Mouse (Mus musculus) forebrain, embryonic 11.5 days (tissue): ENCODE measurements around the gene Mfsd12. TPM values are rescaled to one million over a fixed set of nuclear protein-coding genes. Genes with fewer than 3 reads are reported as not detected.

Source experiments
- ATAC-seq: fragments of 200-750 bp; cut with Nextera tagmentation; replicated peaks from 2 replicates; pipeline ENCODE4 v1.8.0; 2017; ENCODE audit warnings: moderate TSS enrichment; ENCODE audit not compliant: low FRiP score
- DNase-seq: peaks from one replicate; pipeline ENCODE4 v3.0.0-alpha.2; 2017; ENCODE audit warnings: low spot score
- H3K27ac ChIP-seq: fragments of 300-500 bp; sonication (generic); 2 replicates; pipeline ENCODE4 v1.5.1; 2014; ENCODE audit warnings: low read depth, low read length
- H3K27me3 ChIP-seq: fragments of 300-500 bp; sonication (generic); 2 replicates; pipeline ENCODE4 v1.6.1; 2014; ENCODE audit warnings: mild to moderate bottlenecking, low read length, mixed read lengths; ENCODE audit not compliant: control insufficient read depth, insufficient read depth
- H3K36me3 ChIP-seq: fragments of 300-500 bp; sonication (generic); 2 replicates; pipeline ENCODE4 v1.6.1; 2014; ENCODE audit warnings: mild to moderate bottlenecking, low read length, moderate library complexity, mixed read lengths; ENCODE audit not compliant: control insufficient read depth, insufficient read depth
- H3K4me1 ChIP-seq: fragments of 300-500 bp; sonication (generic); replicated peaks from 2 replicates; pipeline ENCODE4 v1.6.1; 2014; ENCODE audit warnings: low read length, mixed read lengths; ENCODE audit not compliant: control insufficient read depth, insufficient read depth
- H3K4me2 ChIP-seq: fragments of 300-500 bp; sonication (generic); 2 replicates; pipeline ENCODE4 v1.6.1; 2014; ENCODE audit warnings: low read depth, mild to moderate bottlenecking, low read length, moderate library complexity, mixed read lengths; ENCODE audit not compliant: severe bottlenecking
- H3K4me3 ChIP-seq: fragments of 300-500 bp; sonication (generic); 2 replicates; pipeline ENCODE4 v1.5.1; 2014; ENCODE audit warnings: low read depth, low read length
- H3K9ac ChIP-seq: fragments of 300-500 bp; sonication (generic); 2 replicates; pipeline ENCODE4 v1.6.1; 2014; ENCODE audit warnings: low read length
- H3K9me3 ChIP-seq: fragments of 300-500 bp; sonication (generic); 2 replicates; pipeline ENCODE4 v1.6.1; 2016; ENCODE audit warnings: low read length, mixed read lengths; ENCODE audit not compliant: control insufficient read depth
- WGBS: fragments of 180-500 bp; shearing (Covaris S2); extraction: QIAGEN DNeasy Blood & Tissue Kit; methylation state at CpG from one replicate; pipeline ENCODE4 v1.1.7; 2014; 5-methylcytosine and 5-hydroxymethylcytosine counted together
- polyA plus RNA-seq: library from polyadenylated mRNA; unstranded; fragments of >200 nt; fragmentation: Nextera tagmentation; extraction: Ambion mirVana; gene quantifications from 2 replicates; pipeline ENCODE4 v1.2.1, GENCODE M21; 2014

Gene Mfsd12
- polyA plus RNA-seq, 1 experiment from 2014 or later, result 4.7 TPM

GRCm38 (mm10) chr10:81356352-81356990 lies 820 bp upstream of the Mfsd12 start:
- H3K9ac ChIP-seq, result no peak overlapping the region
- WGBS, result 60% methylated on average over 12 of the region's 12 CpGs
- no peak for DNase-seq
- ATAC-seq, result no peak
- H3K36me3 ChIP-seq, result no peaks in the 10 kb centered on the region
- H3K4me2 ChIP-seq, result peak overlapping the region; percentile 99; the same call in 1 of the 2 replicates
- H3K4me1 ChIP-seq, result peaks cover 7% of the 10 kb centered on the region; the same call in 1 of the 2 replicates
- H3K9me3 ChIP-seq, result no peaks in the 10 kb centered on the region
- peaks cover 5% of the 10 kb centered on the region; the same call in 1 of the 2 replicates for H3K27me3 ChIP-seq
- no peak overlapping the region for H3K27ac ChIP-seq
- no peak overlapping the region; the same call in 1 of the 2 replicates for H3K4me3 ChIP-seq

GRCm38 (mm10) chr10:81358209-81358608 lies 918 bp downstream of the Mfsd12 start:
- DNase-seq, result no peak
- ATAC-seq, result no peak; the same call in 1 of the 2 replicates
- H3K9ac ChIP-seq, result peak overlapping the region; percentile 64
- peak overlapping the region; percentile 99 for H3K4me2 ChIP-seq
- no peak overlapping the region for H3K27ac ChIP-seq
- H3K4me1 ChIP-seq, result peaks cover 8% of the 10 kb centered on the region; the same call in 1 of the 2 replicates
- WGBS, result 36% methylated on average over 4 of the region's 4 CpGs
- no peaks in the 10 kb centered on the region for H3K9me3 ChIP-seq
- no peaks in the 10 kb centered on the region for H3K36me3 ChIP-seq
- peaks cover 10% of the 10 kb centered on the region; the same call in 1 of the 2 replicates for H3K27me3 ChIP-seq
- H3K4me3 ChIP-seq, result peak overlapping the region; percentile 64

DNA sequence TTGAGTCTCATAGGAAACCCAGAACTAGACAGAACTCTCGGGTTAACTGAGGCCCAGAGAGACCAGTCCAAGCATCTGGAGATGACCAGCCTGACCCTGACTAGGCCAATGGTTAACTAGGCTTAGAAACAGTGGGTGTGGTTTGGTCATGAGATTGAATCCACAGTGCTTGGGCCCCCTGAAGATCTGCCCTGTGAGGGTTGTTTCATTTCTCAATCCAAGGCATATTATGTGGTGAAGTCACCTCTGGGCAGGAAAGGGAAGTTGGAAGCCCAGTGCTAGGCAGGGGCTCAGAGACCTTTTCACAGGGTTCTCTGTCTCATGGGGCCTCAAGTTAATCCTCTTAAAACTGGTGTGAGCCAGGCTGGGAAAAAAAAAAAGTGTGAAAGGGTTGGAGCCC lies 1.6 kb downstream of the Mfsd12 start:
- ATAC-seq (no peak), DNase-seq (no peak)
- H3K4me2 ChIP-seq, result no peak overlapping the region
- no peaks in the 10 kb centered on the region for H3K9me3 ChIP-seq
- no peak overlapping the region for H3K27ac ChIP-seq
- 55% methylated on average over 1 of the region's 1 CpGs for WGBS
- H3K9ac ChIP-seq, result no peak overlapping the region
- no peaks in the 10 kb centered on the region for H3K36me3 ChIP-seq
- H3K4me3 ChIP-seq, result no peak overlapping the region
- H3K27me3 ChIP-seq, result peaks cover 15% of the 10 kb centered on the region
- peaks cover 14% of the 10 kb centered on the region; the same call in 1 of the 2 replicates for H3K4me1 ChIP-seq

GRCm38 (mm10) chr10:81360721-81361120 lies 3.4 kb downstream of the Mfsd12 start:
- no peak overlapping the region for H3K9ac ChIP-seq

DNA sequence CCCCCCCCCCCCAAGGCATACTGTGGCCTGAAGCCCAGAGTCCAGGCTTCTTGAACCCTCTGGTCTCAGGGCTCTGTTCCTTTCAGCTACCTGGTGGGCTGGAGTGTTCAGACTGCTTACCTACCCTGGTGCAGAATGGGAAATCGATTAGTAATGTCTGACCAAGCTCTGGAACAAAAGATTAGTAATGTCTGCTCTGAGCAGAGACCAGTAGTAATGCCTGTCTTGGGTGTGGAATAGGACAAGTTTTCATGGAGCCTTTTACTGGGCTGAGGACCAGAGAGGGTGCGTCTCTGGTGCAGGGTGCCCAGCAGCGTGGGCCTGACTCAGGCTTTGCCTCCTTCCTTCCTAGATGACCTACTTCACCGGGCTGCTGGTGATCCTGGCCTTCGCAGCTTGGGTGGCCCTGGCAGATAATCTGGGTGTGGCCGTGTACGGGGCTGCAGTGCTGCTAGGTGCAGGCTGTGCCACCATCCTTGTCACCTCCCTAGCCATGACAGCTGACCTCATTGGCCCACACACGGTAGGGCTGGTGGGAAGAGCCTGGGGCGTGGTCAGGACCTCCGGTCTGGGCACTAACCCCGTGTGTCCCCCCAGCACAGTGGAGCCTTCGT lies 5.2 kb downstream of the Mfsd12 start:
- H3K9ac ChIP-seq, result no peak overlapping the region
- H3K9me3 ChIP-seq, result no peaks in the 10 kb centered on the region
- peaks cover 36% of the 10 kb centered on the region for H3K4me1 ChIP-seq
- peaks cover 19% of the 10 kb centered on the region for H3K27me3 ChIP-seq
- ATAC-seq (no peak), DNase-seq (no peak)
- H3K4me2 ChIP-seq, result no peak overlapping the region
- H3K27ac ChIP-seq, result no peak overlapping the region
- peaks cover 5% of the 10 kb centered on the region; the same call in 1 of the 2 replicates for H3K36me3 ChIP-seq
- WGBS, result 73% methylated on average over 12 of the region's 12 CpGs
- no peak overlapping the region for H3K4me3 ChIP-seq

More at GRCm38 (mm10) chr10:81360721-81361120, 3.4 kb downstream of the Mfsd12 start:
- Histone ChIP-seq H3K36me3 (no peaks in the 10 kb centered on the region), H3K4me1 (peaks cover 30% of the 10 kb centered on the region), H3K9me3 (no peaks in the 10 kb centered on the region), H3K4me2 (no peak overlapping the region), H3K27ac (no peak overlapping the region), H3K27me3 (peaks cover 24% of the 10 kb centered on the region), H3K4me3 (no peak overlapping the region)
- DNase-seq, result no peak
- WGBS, result 71% methylated on average over 8 of the region's 8 CpGs
- ATAC-seq, result no peak

- Histone ChIP-seq H3K9me3 (no peaks in the 10 kb centered on the region), H3K4me2 (peak overlapping the region; percentile 53), H3K4me3 (peak overlapping the region; percentile 24), H3K9ac (peak overlapping the region; percentile 47), H3K27ac (no peak overlapping the region), H3K36me3 (peaks cover 17% of the 10 kb centered on the region), H3K27me3 (peaks cover 19% of the 10 kb centered on the region), H3K4me1 (peaks cover 36% of the 10 kb centered on the region)
- 0 out of 2 replicates have a peak, but pooled peaks have one; percentile 3 for ATAC-seq
- DNase-seq, result no peak
- 8% methylated on average over 54 of the region's 54 CpGs for WGBS
These were observed 6.4 kb downstream of the Mfsd12 start for GRCm38 (mm10) chr10:81363436-81364346.

GRCm38 (mm10) chr10:81364666-81365065 lies 7.4 kb downstream of the Mfsd12 start:
- Histone ChIP-seq H3K36me3 (peaks cover 21% of the 10 kb centered on the region), H3K4me2 (peak overlapping the region; percentile 53), H3K27ac (no peak overlapping the region), H3K9ac (peak overlapping the region; percentile 29; the same call in 1 of the 2 replicates), H3K4me1 (peaks cover 29% of the 10 kb centered on the region), H3K27me3 (peaks cover 19% of the 10 kb centered on the region), H3K9me3 (no peaks in the 10 kb centered on the region), H3K4me3 (peak overlapping the region; percentile 24; the same call in 1 of the 2 replicates)
- ATAC-seq (0 out of 2 replicates have a peak, but pooled peaks have one; percentile 4), DNase-seq (no peak)
- 16% methylated on average over 28 of the region's 28 CpGs for WGBS

DNA sequence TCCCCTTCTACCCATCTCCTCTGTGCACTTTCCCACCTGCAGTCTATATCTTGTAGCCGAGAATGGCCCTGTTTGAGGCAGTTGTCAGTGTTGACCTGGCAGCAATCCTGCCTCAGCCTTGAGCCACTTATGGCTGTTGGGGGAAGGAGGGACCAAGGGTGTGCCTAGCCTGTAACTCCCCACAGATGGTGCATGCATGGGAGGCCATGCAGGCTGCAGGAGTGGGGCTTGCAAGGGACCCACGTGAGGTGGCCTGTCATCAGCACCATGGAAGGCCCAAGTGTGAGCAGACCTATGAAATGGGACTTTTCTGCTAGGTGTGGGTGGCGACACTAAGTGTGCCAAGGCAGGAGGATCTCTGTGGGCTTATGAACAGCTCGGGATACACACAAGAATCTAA lies 7.8 kb downstream of the Mfsd12 start:
- Histone ChIP-seq H3K36me3 (peaks cover 24% of the 10 kb centered on the region), H3K27ac (no peak overlapping the region), H3K9me3 (no peaks in the 10 kb centered on the region), H3K4me1 (peaks cover 29% of the 10 kb centered on the region), H3K4me3 (no peak overlapping the region), H3K27me3 (peaks cover 19% of the 10 kb centered on the region), H3K9ac (peak overlapping the region; percentile 29; the same call in 1 of the 2 replicates), H3K4me2 (no peak overlapping the region)
- no peak for DNase-seq
- 0 out of 2 replicates have a peak, but pooled peaks have one; percentile 9 for ATAC-seq
- WGBS, result 36% methylated on average over 4 of the region's 4 CpGs
